Mouse (Mus musculus) kidney, postnatal 36 days (tissue): ENCODE measurements around the gene Slc26a8.

ENCODE experiments used
- DNase-seq, 2 experiments: peaks; one replicate each; pipeline ENCODE4 v3.0.0; 2021 to 2022; ENCODE audit warnings: mixed read lengths in 2 of 2

The Slc26a8 gene

GRCm38 (mm10) chr17:28590596-28590995 lies 99.4 kb downstream of the Slc26a8 start:
- no peak for DNase-seq

DNA sequence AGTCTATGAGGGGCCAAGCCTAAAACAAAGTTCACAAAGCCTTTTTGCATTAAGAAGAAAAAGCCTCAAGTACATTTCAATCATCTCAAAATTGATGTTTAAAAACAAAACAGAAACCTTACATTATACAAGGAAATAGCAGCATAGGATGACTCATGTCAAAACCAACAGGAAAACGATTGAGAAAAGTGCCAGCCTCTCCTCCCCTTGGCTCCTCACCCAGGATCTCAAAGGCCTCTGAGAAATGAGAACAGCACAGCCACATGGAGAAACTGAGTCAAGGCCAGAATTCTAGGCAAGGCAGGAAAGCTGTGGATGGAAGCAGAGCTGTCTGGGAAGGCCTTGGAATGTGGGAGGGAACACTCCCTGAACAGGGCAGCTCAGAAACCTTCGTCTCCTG lies 101.4 kb downstream of the Slc26a8 start:
- DNase-seq, result no peak
